Mouse (Mus musculus): ENCODE measurements at regions not wholly inside any gene's neighbourhood (a gene's known extent, or its start where the extent isn't known, plus 50 kb on each side); places are given as distances from the start of the nearest gene placed in this dataset.
A peak's percentile ranks its signal among the peaks of the same experiment; 100 is the strongest.

DNA sequence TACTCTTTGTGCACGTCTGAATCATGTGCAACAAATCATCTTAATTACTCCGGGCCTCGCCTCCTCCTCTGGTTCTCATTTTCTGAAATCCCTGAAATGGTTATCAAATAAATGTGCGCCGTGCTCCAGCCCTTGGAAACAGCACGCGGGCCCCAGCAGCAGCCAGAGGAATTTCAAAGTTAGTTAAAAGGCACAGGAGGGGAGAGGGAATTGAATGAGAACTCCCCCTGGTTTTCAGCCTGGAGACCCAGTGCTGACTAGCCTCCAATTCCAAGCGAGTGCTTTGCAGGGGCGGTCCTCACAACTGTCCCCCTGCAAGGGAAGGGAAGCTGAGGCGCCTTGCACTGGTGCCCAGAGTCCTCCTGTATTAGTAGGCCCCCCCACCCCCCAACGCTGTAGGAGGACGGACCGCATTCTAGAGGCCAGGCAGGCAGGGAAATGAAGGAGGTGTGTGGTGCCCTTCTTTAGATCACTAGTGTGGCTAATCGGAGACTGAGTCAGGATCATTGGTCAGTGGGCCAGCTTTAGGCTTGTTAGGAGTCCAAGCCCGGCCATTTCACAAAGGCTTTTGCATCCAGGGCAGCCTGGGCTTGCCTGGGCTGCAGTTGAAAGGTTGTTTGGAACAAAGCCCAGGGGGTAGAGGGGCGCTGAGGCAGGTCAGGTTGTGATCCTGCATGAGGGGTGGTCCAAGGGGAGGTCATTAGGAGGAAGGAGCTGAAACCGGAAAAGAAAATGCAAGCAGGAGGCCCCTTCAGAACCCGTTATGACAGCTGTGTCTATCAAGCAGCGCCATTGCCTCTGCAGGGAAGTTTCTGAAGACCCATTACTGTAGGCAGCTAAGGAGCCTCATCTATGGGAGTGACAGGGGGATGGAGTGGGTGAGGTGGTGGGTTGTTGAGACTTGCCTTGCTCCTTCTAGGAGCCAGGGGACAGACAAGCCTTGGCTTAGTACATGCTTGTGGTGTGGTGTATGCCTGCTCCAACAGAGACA, 80.3 kb upstream of the Igfbp7 start:
- DNase-seq (ENCODE audit: low spot score in 2 of 2) = no peak

GRCm38 (mm10) chr5:77483053-77483717, 75.3 kb upstream of the Igfbp7 start:
- DNase-seq (ENCODE audit: low spot score in 2 of 2) = no peak

DNA sequence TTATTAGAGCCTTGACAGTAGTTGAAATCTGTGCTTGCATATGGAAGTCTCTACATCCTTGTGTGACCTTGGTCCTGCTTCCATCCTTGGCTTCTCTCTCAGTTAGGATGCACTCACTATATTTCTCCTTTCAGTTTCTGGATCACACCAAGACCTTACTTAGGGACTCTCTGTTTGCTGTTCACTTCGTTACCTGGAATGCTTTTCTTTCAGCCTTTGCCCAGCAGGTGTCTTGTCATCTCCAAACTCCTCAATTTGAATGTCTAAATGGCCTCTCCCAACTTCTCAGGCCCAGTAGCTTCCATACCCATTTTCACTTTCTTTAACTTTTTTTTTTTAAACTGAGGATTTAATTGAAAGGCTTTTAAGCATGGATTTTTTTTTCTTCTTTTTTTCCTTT, 74.0 kb upstream of the Igfbp7 start:
- DNase-seq (ENCODE audit: low spot score in 2 of 2) = no peak

GRCm38 (mm10) chr5:77477794-77478193, 70.0 kb upstream of the Igfbp7 start:
- no peak for DNase-seq (ENCODE audit: low spot score in 2 of 2)

DNA sequence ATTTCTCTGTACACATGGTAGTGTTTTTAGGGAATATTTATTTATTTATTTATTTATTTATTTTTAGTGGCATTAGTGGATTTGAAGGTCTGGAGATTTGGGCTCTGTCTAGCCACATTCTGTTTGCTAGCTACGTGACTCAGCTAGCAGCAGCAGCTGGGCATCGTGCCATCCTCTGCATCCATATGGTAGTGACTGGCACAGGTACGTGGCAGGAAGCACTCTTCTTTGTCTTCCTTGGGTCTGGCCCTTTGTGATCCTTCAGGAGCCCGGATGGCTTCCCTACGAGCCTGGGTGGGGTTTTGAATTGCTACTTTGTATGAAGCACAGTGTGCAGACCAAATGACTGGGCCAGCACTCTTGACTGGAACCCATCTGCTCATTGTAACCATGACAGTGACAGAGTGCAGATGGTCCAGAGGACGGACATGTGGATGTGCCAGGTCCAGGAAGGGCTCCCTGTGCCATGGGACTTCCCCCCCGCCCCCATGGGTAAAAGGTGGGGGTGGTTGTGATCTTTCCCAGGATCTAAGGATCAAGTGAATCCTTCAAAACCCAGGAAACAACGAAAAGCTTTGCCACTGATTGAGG, 66.2 kb upstream of the Igfbp7 start:
- no peak for DNase-seq (ENCODE audit: low spot score in 2 of 2)

DNA sequence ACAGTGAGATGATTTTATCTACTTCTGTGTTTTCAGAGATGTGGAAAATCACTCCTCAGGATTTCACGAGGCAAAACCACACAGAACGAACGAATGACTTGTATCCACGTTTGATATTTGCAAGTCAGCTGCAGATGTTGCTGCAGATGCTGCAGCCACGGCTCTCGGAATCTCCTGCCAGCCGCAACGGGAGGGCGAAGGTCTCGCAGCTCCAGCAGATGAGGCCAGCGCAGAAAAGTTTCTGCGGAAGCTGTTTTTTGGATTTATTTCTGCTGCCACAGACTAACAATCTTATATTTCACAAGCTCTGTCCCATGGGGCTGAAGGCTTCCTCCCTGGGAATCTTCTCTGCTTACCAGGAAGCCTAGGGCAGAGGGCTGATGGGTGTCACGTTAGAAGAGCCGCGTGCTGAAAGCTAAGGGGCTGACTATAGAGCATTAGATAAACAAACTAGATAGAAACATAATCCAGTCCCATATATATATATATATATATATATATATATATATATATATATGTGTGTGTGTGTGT, 61.5 kb upstream of the Igfbp7 start:
- no peak for DNase-seq (ENCODE audit: low spot score in 2 of 2)

DNA sequence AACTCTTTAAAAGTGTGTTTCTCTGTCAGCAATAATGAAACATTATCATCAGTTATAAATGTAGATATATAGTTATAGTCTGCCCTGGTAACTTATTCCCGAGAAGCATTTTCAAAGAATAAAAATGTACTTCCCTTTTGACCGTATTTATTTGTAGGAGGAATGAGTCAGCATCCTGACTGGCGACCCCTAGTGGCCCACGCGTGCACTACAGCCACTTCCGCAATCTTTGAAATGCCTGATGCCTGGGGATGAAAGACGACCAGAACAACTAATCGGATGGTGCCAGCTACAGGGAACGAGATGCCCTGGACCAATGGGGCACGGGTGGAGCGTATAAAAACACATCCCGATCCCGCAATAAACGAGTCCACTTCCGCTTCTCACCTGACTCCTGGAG, 60.6 kb upstream of the Igfbp7 start:
- DNase-seq (ENCODE audit: low spot score in 2 of 2) = peak; percentile 47 to 66

- DNase-seq (ENCODE audit: low spot score in 2 of 2) = peak; percentile 56 to 80
These were observed 57.2 kb upstream of the Igfbp7 start for GRCm38 (mm10) chr5:77464851-77465548.

GRCm38 (mm10) chr5:77459896-77460717, 52.3 kb upstream of the Igfbp7 start:
- DNase-seq (ENCODE audit: low spot score in 2 of 2) = peak; percentile 87 to 91
